Mouse (Mus musculus) lung, postnatal 0 days (tissue): ENCODE measurements around the gene Slc13a2.
A peak's percentile ranks its signal among the peaks of the same experiment; 100 is the strongest.

ENCODE experiments used
- CTCF ChIP-seq: IDR thresholded peaks from 2 replicates; pipeline ENCODE4 v1.5.1; 2016; ENCODE audit warnings: antibody characterized with exemption, mild to moderate bottlenecking
- EP300 ChIP-seq: IDR thresholded peaks from 2 replicates; pipeline ENCODE4 v1.6.1; 2016; ENCODE audit warnings: antibody characterized with exemption, mild to moderate bottlenecking, control low read depth

- TF ChIP-seq CTCF = peak; percentile 14; the same call in 1 of the 2 replicates
- no peak for TF ChIP-seq EP300
Measured at GRCm38 (mm10) chr11:78428309-78428708, 6.3 kb upstream of the Slc13a2 start.
